Mouse (Mus musculus): ENCODE measurements around the gene Pla2g4e. TPM values are rescaled to one million over a fixed set of nuclear protein-coding genes. Genes with fewer than 3 reads are reported as not detected.

Gene Pla2g4e
- polyA plus RNA-seq, 1 experiment from 2014 or later = not detected

DNA sequence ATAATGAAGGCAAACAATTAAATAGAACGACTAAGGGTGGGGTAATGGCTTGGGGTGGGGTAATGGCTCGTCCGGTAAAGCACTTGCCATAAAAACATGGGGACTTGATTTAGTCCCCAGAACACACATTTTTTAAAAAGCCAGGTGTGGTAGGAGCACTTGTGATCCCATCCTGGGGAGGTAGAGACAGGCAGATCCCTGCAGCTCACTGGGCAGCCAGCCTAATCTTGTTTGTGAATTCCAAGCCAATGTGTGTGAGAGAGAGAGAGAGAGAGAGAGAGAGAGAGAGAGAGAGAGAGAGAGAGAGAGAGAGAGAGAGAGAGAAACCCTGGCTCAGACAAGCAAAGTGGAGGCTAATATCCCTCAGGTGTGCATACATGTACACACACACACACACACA lies 9.8 kb downstream of the Pla2g4e start:
- no peaks in the 10 kb centered on the region for H3K36me3 ChIP-seq (replicated peaks; ENCODE audit: control insufficient read depth, insufficient read depth, low read depth, low read length)
- 76% methylated on average over 3 of the region's 3 CpGs for WGBS
- ATAC-seq (replicated peaks; ENCODE audit: insufficient number of reproducible peaks, low FRiP score, low TSS enrichment, low read depth) = no peak

DNA sequence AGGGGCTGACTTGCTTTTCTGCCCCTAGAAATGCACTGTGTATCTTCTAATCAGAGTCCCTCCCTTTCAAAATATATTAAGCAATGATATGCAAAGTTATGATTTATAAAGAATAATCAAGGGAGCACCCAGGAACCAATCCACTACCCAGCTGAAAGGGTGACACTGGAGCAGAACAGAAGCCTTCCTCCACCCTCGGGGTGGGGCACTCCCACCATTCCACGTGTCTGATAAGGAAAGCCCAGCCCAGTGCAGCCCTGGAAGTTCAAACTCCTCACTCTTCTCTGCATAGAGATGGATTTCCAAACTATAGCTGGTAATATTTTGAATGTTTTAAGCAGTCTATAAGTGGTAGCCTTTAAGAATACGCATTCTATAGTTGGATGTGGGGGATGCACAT lies 13.5 kb downstream of the Pla2g4e start:
- no peak overlapping the region for H3K9ac ChIP-seq (replicated peaks; ENCODE audit: low read length)
- no peak for ATAC-seq (replicated peaks; ENCODE audit: insufficient number of reproducible peaks, low FRiP score, low TSS enrichment, low read depth)

More for the DNA sequence above, 9.8 kb downstream of the Pla2g4e start:
- H3K4me3 ChIP-seq (ENCODE audit: low read depth, low read length) = no peak overlapping the region
- no peaks in the 10 kb centered on the region for H3K4me1 ChIP-seq (ENCODE audit: control insufficient read depth, insufficient read depth, low read length)
- no peaks in the 10 kb centered on the region for H3K27me3 ChIP-seq (ENCODE audit: control insufficient read depth, insufficient read depth, low read length)
- no peak overlapping the region for H3K4me2 ChIP-seq (ENCODE audit: low read depth, low read length)
- H3K27ac ChIP-seq (replicated peaks; ENCODE audit: low read depth, low read length) = no peak overlapping the region
- H3K9me3 ChIP-seq (replicated peaks; ENCODE audit: control insufficient read depth, low read length) = no peaks in the 10 kb centered on the region
- H3K9ac ChIP-seq (replicated peaks; ENCODE audit: low read length) = no peak overlapping the region
- DNase-seq (ENCODE audit: low spot score) = no peak

DNA sequence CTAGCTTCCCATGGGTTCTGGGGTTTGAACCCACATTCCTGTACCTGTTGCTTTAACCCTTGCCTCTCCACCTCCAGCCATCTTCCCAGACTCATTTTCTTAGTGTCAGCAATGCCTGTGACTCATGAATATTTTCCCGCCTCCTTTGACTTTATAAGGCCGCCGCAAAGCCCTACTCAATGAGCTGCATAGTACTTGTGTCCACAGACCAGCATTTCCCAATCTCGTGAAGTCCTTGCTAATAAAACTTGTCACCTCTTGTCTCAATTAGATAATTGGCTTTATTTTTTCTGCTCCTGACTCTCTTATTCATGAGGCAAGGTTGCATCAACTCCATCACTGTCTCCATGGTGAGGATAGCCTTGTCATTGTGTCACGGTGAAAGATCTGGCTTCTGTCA lies 30.5 kb downstream of the Pla2g4e start:
- Histone ChIP-seq H3K27me3 (ENCODE audit: control insufficient read depth, insufficient read depth, low read length) (no peaks in the 10 kb centered on the region), H3K4me3 (ENCODE audit: low read depth, low read length) (no peak overlapping the region), H3K9me3 (replicated peaks; ENCODE audit: control insufficient read depth, low read length) (no peaks in the 10 kb centered on the region), H3K4me2 (ENCODE audit: low read depth, low read length) (no peak overlapping the region), H3K9ac (replicated peaks; ENCODE audit: low read length) (no peak overlapping the region), H3K36me3 (replicated peaks; ENCODE audit: control insufficient read depth, insufficient read depth, low read depth, low read length) (no peaks in the 10 kb centered on the region), H3K4me1 (ENCODE audit: control insufficient read depth, insufficient read depth, low read length) (no peaks in the 10 kb centered on the region), H3K27ac (replicated peaks; ENCODE audit: low read depth, low read length) (no peak overlapping the region)
- ATAC-seq (replicated peaks; ENCODE audit: insufficient number of reproducible peaks, low FRiP score, low TSS enrichment, low read depth) = no peak
- DNase-seq (ENCODE audit: low spot score) = no peak
- WGBS = 89% methylated on average over 5 of the region's 5 CpGs

More for the DNA sequence above, 13.5 kb downstream of the Pla2g4e start:
- Histone ChIP-seq H3K9me3 (replicated peaks; ENCODE audit: control insufficient read depth, low read length) (no peaks in the 10 kb centered on the region), H3K4me1 (ENCODE audit: control insufficient read depth, insufficient read depth, low read length) (no peaks in the 10 kb centered on the region), H3K36me3 (replicated peaks; ENCODE audit: control insufficient read depth, insufficient read depth, low read depth, low read length) (no peaks in the 10 kb centered on the region), H3K27ac (replicated peaks; ENCODE audit: low read depth, low read length) (no peak overlapping the region), H3K4me2 (ENCODE audit: low read depth, low read length) (no peak overlapping the region), H3K27me3 (ENCODE audit: control insufficient read depth, insufficient read depth, low read length) (no peaks in the 10 kb centered on the region), H3K4me3 (ENCODE audit: low read depth, low read length) (no peak overlapping the region)
- 62% methylated on average over 3 of the region's 3 CpGs for WGBS
- no peak for DNase-seq (ENCODE audit: low spot score)

DNA sequence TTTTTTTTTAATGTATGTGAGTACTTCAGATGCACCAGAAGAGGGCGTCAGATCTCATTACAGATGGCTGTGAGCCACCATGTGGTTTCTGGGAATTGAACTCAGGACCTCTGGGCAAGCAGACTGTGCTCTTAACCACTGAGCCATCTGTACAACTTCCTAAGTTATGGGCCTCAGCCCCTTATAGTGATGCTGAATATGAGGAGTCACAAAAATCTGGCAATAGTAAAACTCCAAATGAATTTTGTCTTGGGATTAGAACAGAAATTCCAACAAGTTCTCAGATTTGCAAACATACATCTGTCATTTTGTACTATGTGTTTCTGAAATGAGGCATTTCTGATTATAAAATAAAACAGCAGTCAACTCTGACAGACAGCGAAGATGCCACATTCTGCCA lies 33.7 kb downstream of the Pla2g4e start:
- H3K27me3 ChIP-seq (ENCODE audit: control insufficient read depth, insufficient read depth, low read length) = no peaks in the 10 kb centered on the region
- WGBS = 62% methylated on average over 2 of the region's 2 CpGs
- ATAC-seq (replicated peaks; ENCODE audit: insufficient number of reproducible peaks, low FRiP score, low TSS enrichment, low read depth) = no peak
- H3K9me3 ChIP-seq (replicated peaks; ENCODE audit: control insufficient read depth, low read length) = no peaks in the 10 kb centered on the region
- H3K9ac ChIP-seq (replicated peaks; ENCODE audit: low read length) = no peak overlapping the region
- H3K4me3 ChIP-seq (ENCODE audit: low read depth, low read length) = no peak overlapping the region
- no peak for DNase-seq (ENCODE audit: low spot score)
- no peaks in the 10 kb centered on the region for H3K4me1 ChIP-seq (ENCODE audit: control insufficient read depth, insufficient read depth, low read length)
- H3K36me3 ChIP-seq (replicated peaks; ENCODE audit: control insufficient read depth, insufficient read depth, low read depth, low read length) = no peaks in the 10 kb centered on the region
- H3K27ac ChIP-seq (replicated peaks; ENCODE audit: low read depth, low read length) = no peak overlapping the region
- H3K4me2 ChIP-seq (ENCODE audit: low read depth, low read length) = no peak overlapping the region

- ATAC-seq (replicated peaks; ENCODE audit: insufficient number of reproducible peaks, low FRiP score, low TSS enrichment, low read depth) (no peak), DNase-seq (ENCODE audit: low spot score) (no peak)
- Histone ChIP-seq H3K9me3 (replicated peaks; ENCODE audit: control insufficient read depth, low read length) (no peaks in the 10 kb centered on the region), H3K9ac (replicated peaks; ENCODE audit: low read length) (no peak overlapping the region), H3K27me3 (ENCODE audit: control insufficient read depth, insufficient read depth, low read length) (no peaks in the 10 kb centered on the region), H3K4me1 (ENCODE audit: control insufficient read depth, insufficient read depth, low read length) (no peaks in the 10 kb centered on the region), H3K27ac (replicated peaks; ENCODE audit: low read depth, low read length) (no peak overlapping the region), H3K4me3 (ENCODE audit: low read depth, low read length) (no peak overlapping the region), H3K4me2 (ENCODE audit: low read depth, low read length) (no peak overlapping the region), H3K36me3 (replicated peaks; ENCODE audit: control insufficient read depth, insufficient read depth, low read depth, low read length) (no peaks in the 10 kb centered on the region)
- 50% methylated on average over 7 of the region's 7 CpGs for WGBS
Observed at GRCm38 (mm10) chr2:120207926-120208325, 37.2 kb downstream of the Pla2g4e start.

DNA sequence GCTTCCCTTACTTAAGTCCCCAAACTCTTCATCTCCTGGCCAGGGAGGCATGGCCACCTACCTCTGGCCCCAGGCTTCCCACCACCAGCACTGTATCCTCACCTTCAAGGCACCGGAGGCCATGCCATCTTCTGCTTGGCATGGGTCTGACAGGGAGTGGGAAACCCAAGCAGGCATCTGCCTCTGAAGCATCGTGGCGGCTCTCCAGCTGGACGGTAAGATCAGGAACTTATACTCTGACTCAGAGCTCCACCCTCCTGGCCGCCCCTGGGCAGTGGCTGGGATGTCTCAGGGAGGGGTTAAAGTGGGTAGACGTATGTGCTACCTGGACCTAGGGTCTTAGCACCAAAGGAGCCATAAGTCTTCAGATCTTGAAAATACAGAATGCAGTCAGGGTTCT lies 38.1 kb downstream of the Pla2g4e start:
- Histone ChIP-seq H3K4me3 (ENCODE audit: low read depth, low read length) (no peak overlapping the region), H3K9ac (replicated peaks; ENCODE audit: low read length) (no peak overlapping the region), H3K27ac (replicated peaks; ENCODE audit: low read depth, low read length) (no peak overlapping the region), H3K36me3 (replicated peaks; ENCODE audit: control insufficient read depth, insufficient read depth, low read depth, low read length) (no peaks in the 10 kb centered on the region), H3K27me3 (ENCODE audit: control insufficient read depth, insufficient read depth, low read length) (no peaks in the 10 kb centered on the region), H3K9me3 (replicated peaks; ENCODE audit: control insufficient read depth, low read length) (no peaks in the 10 kb centered on the region), H3K4me2 (ENCODE audit: low read depth, low read length) (no peak overlapping the region), H3K4me1 (ENCODE audit: control insufficient read depth, insufficient read depth, low read length) (no peaks in the 10 kb centered on the region)
- DNase-seq (ENCODE audit: low spot score) (no peak), ATAC-seq (replicated peaks; ENCODE audit: insufficient number of reproducible peaks, low FRiP score, low TSS enrichment, low read depth) (no peak)
- WGBS = 81% methylated on average over 6 of the region's 6 CpGs

DNA sequence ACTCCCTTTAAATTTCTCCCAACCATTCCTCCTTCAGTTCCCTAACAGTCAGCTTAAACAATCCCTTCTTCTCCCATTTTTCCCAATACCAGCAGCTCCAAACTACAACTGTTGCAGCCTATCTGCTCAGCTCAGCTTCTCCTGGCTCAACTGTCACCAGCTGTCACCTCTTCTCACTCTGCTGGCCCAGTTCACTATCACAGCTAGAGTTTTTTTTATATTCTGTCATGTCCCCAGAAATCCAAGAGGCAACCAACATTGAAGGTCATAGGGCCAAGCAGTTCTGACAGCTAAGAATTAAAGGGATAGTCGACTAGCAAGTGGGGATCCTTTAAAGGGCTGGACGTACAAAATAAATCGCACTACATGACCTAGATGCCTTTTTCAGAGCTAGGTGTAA lies 41.4 kb downstream of the Pla2g4e start:
- no peaks in the 10 kb centered on the region for H3K9me3 ChIP-seq (replicated peaks; ENCODE audit: control insufficient read depth, low read length)
- H3K27ac ChIP-seq (replicated peaks; ENCODE audit: low read depth, low read length) = no peak overlapping the region
- DNase-seq (ENCODE audit: low spot score) = no peak
- H3K4me2 ChIP-seq (ENCODE audit: low read depth, low read length) = no peak overlapping the region
- H3K4me1 ChIP-seq (ENCODE audit: control insufficient read depth, insufficient read depth, low read length) = no peaks in the 10 kb centered on the region
- no peaks in the 10 kb centered on the region for H3K36me3 ChIP-seq (replicated peaks; ENCODE audit: control insufficient read depth, insufficient read depth, low read depth, low read length)
- H3K9ac ChIP-seq (replicated peaks; ENCODE audit: low read length) = no peak overlapping the region
- H3K27me3 ChIP-seq (ENCODE audit: control insufficient read depth, insufficient read depth, low read length) = no peaks in the 10 kb centered on the region
- H3K4me3 ChIP-seq (ENCODE audit: low read depth, low read length) = no peak overlapping the region
- no peak for ATAC-seq (replicated peaks; ENCODE audit: insufficient number of reproducible peaks, low FRiP score, low TSS enrichment, low read depth)
- WGBS = 79% methylated on average over 3 of the region's 3 CpGs

DNA sequence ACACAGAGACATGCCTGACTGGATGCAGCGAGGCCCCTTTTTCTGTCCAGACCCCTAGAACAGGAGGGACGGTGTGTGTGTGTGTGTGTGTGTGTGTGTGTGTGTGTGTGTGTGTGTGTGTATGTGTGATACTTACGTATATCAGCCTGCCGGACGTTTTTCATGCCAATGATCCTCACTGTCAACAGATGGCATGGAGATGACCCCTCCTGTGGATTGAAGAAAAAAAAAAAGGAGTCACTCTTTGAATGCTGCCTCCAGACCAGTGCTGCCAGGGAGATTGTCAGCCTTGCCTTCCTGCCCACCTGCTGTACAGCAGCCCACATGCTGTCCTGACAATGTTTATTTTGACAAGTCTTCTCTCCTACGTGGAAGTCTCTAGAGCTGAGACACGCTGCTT lies 45.1 kb downstream of the Pla2g4e start:
- H3K27ac ChIP-seq (replicated peaks; ENCODE audit: low read depth, low read length) = no peak overlapping the region
- H3K9ac ChIP-seq (replicated peaks; ENCODE audit: low read length) = no peak overlapping the region
- DNase-seq (ENCODE audit: low spot score) (no peak), ATAC-seq (replicated peaks; ENCODE audit: insufficient number of reproducible peaks, low FRiP score, low TSS enrichment, low read depth) (no peak)
- H3K27me3 ChIP-seq (ENCODE audit: control insufficient read depth, insufficient read depth, low read length) = no peaks in the 10 kb centered on the region
- 69% methylated on average over 7 of the region's 7 CpGs for WGBS
- no peak overlapping the region for H3K4me3 ChIP-seq (ENCODE audit: low read depth, low read length)
- H3K36me3 ChIP-seq (replicated peaks; ENCODE audit: control insufficient read depth, insufficient read depth, low read depth, low read length) = no peaks in the 10 kb centered on the region
- no peaks in the 10 kb centered on the region for H3K4me1 ChIP-seq (ENCODE audit: control insufficient read depth, insufficient read depth, low read length)
- H3K4me2 ChIP-seq (ENCODE audit: low read depth, low read length) = no peak overlapping the region
- no peaks in the 10 kb centered on the region for H3K9me3 ChIP-seq (replicated peaks; ENCODE audit: control insufficient read depth, low read length)

Data from embryonic facial prominence, embryonic 11.5 days (tissue).